Mouse (Mus musculus) myocyte (in vitro differentiated cells): Measurements from ENCODE around the gene Foxe1. TPM values are rescaled to one million over a fixed set of nuclear protein-coding genes. Genes with fewer than 3 reads are reported as not detected.

Source experiments
- H3K27me3 ChIP-seq: one replicate; pipeline ENCODE4 v1.6.1; 2011; ENCODE audit not compliant: control insufficient read depth, insufficient read depth, insufficient read length
- H3K36me3 ChIP-seq: one replicate; pipeline ENCODE4 v1.6.1; 2011; ENCODE audit not compliant: control insufficient read depth, insufficient read depth
- H3K4me2 ChIP-seq: one replicate; pipeline ENCODE4 v1.6.1; 2011; ENCODE audit warnings: low read depth, control low read depth
- H3K4me3 ChIP-seq: one replicate; pipeline ENCODE4 v1.5.1; 2011; ENCODE audit warnings: mild to moderate bottlenecking, control low read depth, moderate library complexity
- H3K79me2 ChIP-seq: one replicate; pipeline ENCODE4 v1.6.1; 2011; ENCODE audit not compliant: control insufficient read depth, insufficient read depth
- H3ac ChIP-seq: one replicate; pipeline ENCODE4 v1.6.1; 2011; ENCODE audit not compliant: control insufficient read depth, insufficient read length
- CEBPB ChIP-seq: IDR thresholded peaks from 2 replicates; pipeline ENCODE4 v1.6.1; 2011; ENCODE audit warnings: mild to moderate bottlenecking, moderate library complexity; ENCODE audit not compliant: poor library complexity, insufficient read depth, severe bottlenecking
- E2F4 ChIP-seq: IDR thresholded peaks from one replicate; pipeline ENCODE4 v1.6.1; 2011; ENCODE audit warnings: mild to moderate bottlenecking, control low read depth, moderate library complexity; ENCODE audit not compliant: insufficient read depth
- MAX ChIP-seq: IDR thresholded peaks from one replicate; pipeline ENCODE4 v1.6.1; 2011; ENCODE audit warnings: low read depth, mild to moderate bottlenecking, control low read depth
- MYOD1 ChIP-seq, 3 experiments: IDR thresholded peaks; one replicate each; pipeline ENCODE4 v1.6.1; 2011; ENCODE audit warnings: control low read depth in 2 of 3, low read depth in 2 of 3, mild to moderate bottlenecking in 2 of 3, moderate library complexity in 1 of 3; ENCODE audit not compliant: insufficient read length in 2 of 3, control insufficient read depth in 1 of 3
- MYOG ChIP-seq, 3 experiments: IDR thresholded peaks; one replicate each; pipeline ENCODE4 v1.6.1; 2011; ENCODE audit warnings: control low read depth in 2 of 3, low read depth in 2 of 3, mild to moderate bottlenecking in 2 of 3; ENCODE audit not compliant: insufficient read length in 2 of 3, control insufficient read depth in 1 of 3, insufficient read depth in 1 of 3
- POLR2A ChIP-seq: IDR thresholded peaks from one replicate; pipeline ENCODE4 v1.6.1; 2011; ENCODE audit warnings: low read depth, mild to moderate bottlenecking, control low read depth, moderate library complexity; ENCODE audit not compliant: insufficient read length
- POLR2AphosphoS2 ChIP-seq: IDR thresholded peaks from one replicate; pipeline ENCODE4 v1.6.1; 2011; ENCODE audit warnings: low read depth, control low read depth; ENCODE audit not compliant: insufficient read length
- REST ChIP-seq: IDR thresholded peaks from one replicate; pipeline ENCODE4 v1.6.1; 2011; ENCODE audit warnings: mild to moderate bottlenecking, control low read depth, moderate library complexity; ENCODE audit not compliant: insufficient read depth, insufficient read length
- SRF ChIP-seq: IDR thresholded peaks from one replicate; pipeline ENCODE4 v1.6.1; 2011; ENCODE audit warnings: low read depth; ENCODE audit not compliant: control insufficient read depth, insufficient read length
- TCF12 ChIP-seq: IDR thresholded peaks from one replicate; pipeline ENCODE4 v1.6.1; 2011; ENCODE audit warnings: mild to moderate bottlenecking, control low read depth; ENCODE audit not compliant: poor library complexity, insufficient read depth, severe bottlenecking
- TCF3 ChIP-seq: IDR thresholded peaks from one replicate; pipeline ENCODE4 v1.6.1; 2011; ENCODE audit warnings: low read depth, control low read depth; ENCODE audit not compliant: insufficient read length
- USF1 ChIP-seq: IDR thresholded peaks from one replicate; pipeline ENCODE4 v1.6.1; 2011; ENCODE audit warnings: low read depth, mild to moderate bottlenecking, control low read depth, moderate library complexity
- polyA plus RNA-seq: library from polyadenylated mRNA; unstranded; fragments of >200 nt; fragmentation: generic; extraction: Trizol; gene quantifications from one replicate; pipeline ENCODE4 v1.2.1, GENCODE M21; 2012; ENCODE audit warnings: missing spikeins

The Foxe1 gene
- polyA plus RNA-seq, 1 experiment, result not detected

DNA sequence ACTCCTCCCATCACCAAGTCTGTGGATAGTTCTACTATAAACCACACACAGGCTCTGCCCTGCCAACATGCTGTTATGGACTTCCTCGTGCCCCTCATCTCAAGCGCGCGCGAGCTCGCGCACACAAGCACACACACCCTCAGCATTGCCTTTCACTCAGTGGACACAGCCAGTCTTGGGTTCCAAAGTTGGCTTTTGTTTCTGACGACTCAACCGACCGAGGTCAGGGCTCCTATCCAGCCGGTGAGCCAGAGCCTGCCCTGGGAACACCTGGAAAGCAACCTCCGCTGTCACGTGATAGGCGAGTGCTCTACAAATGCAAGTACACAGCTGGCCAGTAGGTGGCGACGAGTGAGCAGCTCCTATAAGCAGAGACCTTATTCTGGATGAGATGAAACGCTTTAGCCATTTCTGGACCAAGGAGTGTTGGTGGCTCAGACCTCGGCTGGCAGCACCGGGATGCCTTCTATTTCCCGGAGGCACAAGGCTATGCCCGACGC, 31.5 kb downstream of the Foxe1 start:
- no peak overlapping the region for H3ac ChIP-seq
- H3K4me2 ChIP-seq, result peak overlapping the region; percentile 31
- H3K36me3 ChIP-seq, result no peaks in the 10 kb centered on the region
- TF ChIP-seq MYOD1 (IDR thresholded peaks at IDR 0.05; ENCODE audit: control insufficient read depth in 1 of 3, insufficient read length in 2 of 3, low read depth in 2 of 3), result no peak
- TF ChIP-seq USF1, result peak; percentile 95
- H3K27me3 ChIP-seq, result no peaks in the 10 kb centered on the region
- H3K79me2 ChIP-seq, result no peaks in the 10 kb centered on the region
- H3K4me3 ChIP-seq, result no peak overlapping the region

DNA sequence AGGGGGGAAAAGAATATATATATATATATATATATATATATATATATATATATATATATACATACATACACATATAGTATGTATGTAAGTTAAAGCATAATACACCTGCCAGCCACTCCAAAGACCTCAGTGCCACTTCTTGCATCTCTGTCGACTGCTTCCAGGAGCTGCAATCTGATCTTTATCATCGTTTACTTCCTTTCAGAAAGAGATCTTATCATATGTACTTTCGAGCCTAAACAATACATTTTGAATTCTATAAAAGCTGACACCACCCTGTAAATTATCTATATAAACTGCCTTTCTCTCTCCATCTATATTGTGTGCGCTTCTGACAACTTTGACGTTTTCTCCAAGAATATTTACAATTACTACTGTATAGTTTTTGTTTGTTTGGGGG, 45.1 kb downstream of the Foxe1 start:
- TF ChIP-seq TCF3 (no peak), POLR2A (no peak), MYOG (IDR thresholded peaks at IDR 0.05; ENCODE audit: control insufficient read depth in 1 of 3, insufficient read depth in 1 of 3, insufficient read length in 2 of 3, low read depth in 2 of 3) (no peak)
- Histone ChIP-seq H3K79me2 (no peaks in the 10 kb centered on the region), H3K36me3 (no peaks in the 10 kb centered on the region), H3K27me3 (no peaks in the 10 kb centered on the region), H3ac (peak overlapping the region; percentile 69), H3K4me2 (peak overlapping the region; percentile 92), H3K4me3 (peak overlapping the region; percentile 73)

DNA sequence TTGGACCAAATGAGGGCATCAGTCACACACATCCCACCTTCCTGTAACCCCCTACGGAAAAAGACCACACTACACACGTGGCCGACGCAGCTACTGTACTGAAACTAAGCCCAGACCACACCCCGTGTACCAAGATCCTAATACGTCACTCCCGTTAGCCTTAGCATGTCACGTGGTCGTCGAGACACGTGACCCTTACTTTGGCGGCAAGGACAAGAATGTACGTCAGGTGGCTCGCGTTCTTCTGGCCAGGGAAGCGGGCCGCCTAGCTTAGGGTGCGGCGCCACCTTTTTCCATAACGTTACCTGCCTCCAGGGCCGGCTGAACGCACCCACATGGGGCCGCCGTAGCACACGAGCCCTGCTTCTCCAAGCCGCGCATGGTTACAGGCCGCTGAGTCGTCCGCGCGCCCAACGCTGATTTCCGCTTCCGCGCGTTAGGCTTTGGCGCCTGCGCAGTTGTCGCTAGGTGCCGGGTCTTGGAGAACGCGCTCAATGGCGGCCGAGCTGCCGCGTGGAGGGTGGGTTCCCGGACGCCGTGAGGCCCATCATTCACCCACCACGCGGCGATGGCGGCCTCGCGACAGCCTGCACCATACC, 45.7 kb downstream of the Foxe1 start, which contains the start of gene Trmo:
Gene Trmo, minus strand, starts transcription at position 425 of the 599 bp plus-strand sequence.
- TF ChIP-seq E2F4 (peak; percentile 71), MAX (no peak), POLR2AphosphoS2 (peak; percentile 93), TCF12 (no peak), CEBPB (no peak), SRF (peak; percentile 48), TCF3 (no peak), POLR2A (peak; percentile 88), USF1 (peak; percentile 96), MYOD1 (IDR thresholded peaks at IDR 0.05; ENCODE audit: control insufficient read depth in 1 of 3, insufficient read length in 2 of 3, low read depth in 2 of 3) (peak in 2 of 3 experiments; percentile 7 to 30), MYOG (IDR thresholded peaks at IDR 0.05; ENCODE audit: control insufficient read depth in 1 of 3, insufficient read depth in 1 of 3, insufficient read length in 2 of 3, low read depth in 2 of 3) (peak in 2 of 3 experiments; percentile 33 to 58), REST (no peak)
- Histone ChIP-seq H3K79me2 (no peaks in the 10 kb centered on the region), H3K4me3 (peak within 1 kb of the TSS; percentile 73), H3ac (peak within 1 kb of the TSS; percentile 69), H3K27me3 (no peaks in the 10 kb centered on the region), H3K36me3 (no peaks in the 10 kb centered on the region), H3K4me2 (peak within 1 kb of the TSS; percentile 92)

DNA sequence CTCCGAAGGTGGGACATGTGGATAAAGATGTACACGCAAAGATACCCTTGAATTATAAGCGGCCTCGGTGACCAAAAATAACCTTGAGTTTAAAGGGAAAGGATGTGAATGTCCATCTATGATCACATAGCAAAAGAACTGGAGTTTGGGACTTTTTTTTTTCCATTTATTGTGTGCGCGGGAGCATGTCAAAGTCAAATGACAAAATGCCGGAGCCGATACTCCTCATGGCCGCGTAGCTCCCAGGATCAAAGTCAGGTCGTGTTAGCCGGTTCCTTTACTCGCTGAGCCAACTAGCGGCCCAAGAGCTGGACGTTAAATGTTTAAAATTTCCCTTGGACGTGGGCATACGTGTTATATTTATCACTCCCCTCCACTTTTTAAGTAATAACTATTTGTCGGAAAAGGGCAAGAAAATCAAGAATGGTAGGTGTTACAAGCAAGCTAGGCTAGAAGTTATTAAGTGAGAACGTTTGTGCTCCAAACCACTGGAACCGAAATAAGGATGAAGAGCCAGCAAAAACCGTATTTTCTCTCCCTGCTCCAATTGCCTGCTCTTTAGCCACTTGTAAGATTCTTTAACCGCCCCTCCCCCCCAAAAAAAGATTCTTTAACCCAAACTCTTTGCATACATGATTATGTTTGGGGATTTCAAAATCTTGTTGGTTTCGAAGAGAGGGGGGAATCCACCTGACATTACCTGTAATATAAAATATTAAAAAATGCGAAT, 46.4 kb downstream of the Foxe1 start:
- peak overlapping the region; percentile 92 for H3K4me2 ChIP-seq
- no peaks in the 10 kb centered on the region for H3K27me3 ChIP-seq
- H3K4me3 ChIP-seq, result peak overlapping the region; percentile 73
- peak overlapping the region; percentile 69 for H3ac ChIP-seq
- no peaks in the 10 kb centered on the region for H3K79me2 ChIP-seq
- TF ChIP-seq TCF12 (no peak), USF1 (no peak), POLR2A (no peak), E2F4 (no peak), MYOD1 (IDR thresholded peaks at IDR 0.05; ENCODE audit: control insufficient read depth in 1 of 3, insufficient read length in 2 of 3, low read depth in 2 of 3) (no peak), SRF (no peak), TCF3 (no peak), MAX (no peak), POLR2AphosphoS2 (no peak), MYOG (IDR thresholded peaks at IDR 0.05; ENCODE audit: control insufficient read depth in 1 of 3, insufficient read depth in 1 of 3, insufficient read length in 2 of 3, low read depth in 2 of 3) (no peak), CEBPB (no peak), REST (no peak)
- H3K36me3 ChIP-seq, result no peaks in the 10 kb centered on the region

DNA sequence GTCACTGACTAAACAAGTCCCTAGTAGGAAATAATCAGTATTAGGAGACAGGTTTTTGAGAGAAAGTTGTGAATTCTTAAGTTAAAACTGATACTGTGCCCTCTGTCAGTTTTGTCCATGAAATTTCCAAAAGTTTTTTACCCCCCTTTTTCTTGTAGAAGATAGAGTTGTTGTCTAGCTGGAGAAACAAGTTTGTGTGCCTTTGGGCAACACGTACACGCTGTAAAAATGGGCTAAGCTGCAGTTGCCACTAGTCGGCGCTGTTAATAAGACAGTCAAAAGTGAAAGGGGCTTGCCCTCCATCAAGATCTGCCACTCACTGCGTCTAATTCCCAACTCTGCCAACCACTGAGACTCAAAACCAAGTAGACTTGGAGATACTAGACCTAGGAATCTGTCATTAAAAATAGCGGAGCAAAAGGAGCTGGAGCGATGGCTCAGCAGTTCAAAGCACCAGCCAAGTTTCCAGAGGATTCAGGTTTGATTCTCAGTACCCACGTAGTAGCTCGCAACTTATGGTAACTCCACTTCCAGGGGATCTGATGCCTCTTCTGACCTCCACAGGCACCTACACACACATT, 47.1 kb downstream of the Foxe1 start:
- no peak overlapping the region for H3ac ChIP-seq
- no peaks in the 10 kb centered on the region for H3K36me3 ChIP-seq
- no peaks in the 10 kb centered on the region for H3K79me2 ChIP-seq
- no peaks in the 10 kb centered on the region for H3K27me3 ChIP-seq
- TF ChIP-seq MYOG (IDR thresholded peaks at IDR 0.05; ENCODE audit: control insufficient read depth in 1 of 3, insufficient read depth in 1 of 3, insufficient read length in 2 of 3, low read depth in 2 of 3), result no peak
- no peak for TF ChIP-seq POLR2A
- peak; percentile 38 for TF ChIP-seq POLR2AphosphoS2
- peak overlapping the region; percentile 92 for H3K4me2 ChIP-seq
- H3K4me3 ChIP-seq, result peak overlapping the region; percentile 73
